18 mouse cellular contexts compared by ENCODE assay signal in the genomic region with DNA sequence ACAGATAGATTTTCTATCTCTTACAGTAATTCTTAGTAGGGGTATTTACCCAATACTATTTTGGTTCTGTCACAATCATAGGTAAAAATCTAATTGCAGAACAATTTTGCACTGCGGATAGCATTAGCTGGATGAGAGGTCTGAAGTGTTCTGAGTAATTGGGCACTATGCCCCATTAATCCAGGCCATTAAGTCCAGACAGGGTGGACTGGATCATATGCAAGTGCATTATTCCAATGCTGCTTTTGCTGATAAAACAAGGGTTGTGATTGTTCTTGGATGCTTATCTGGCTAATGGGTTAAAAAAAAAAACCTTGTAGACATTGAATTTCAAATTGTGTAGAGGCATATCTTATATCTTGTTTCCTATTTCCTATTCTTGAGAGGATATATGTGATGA.
"Had no signal": no experiment of that assay in that cellular context is flagged by ENCODE, and none has a peak within 500 bp of the region (broad histone marks: within the 10 kb centered on the region; RNA-seq: fewer than 3 reads in every experiment).

No protein-coding gene starts in this region.

- H3K4me2 ChIP-seq: lung, embryonic 14.5 days; midbrain, embryonic 12.5 days; midbrain, embryonic 15.5 days; neural tube, embryonic 13.5 days; neural tube, embryonic 15.5 days had no signal

- H3K36me3 ChIP-seq: midbrain, embryonic 10.5 days; midbrain, embryonic 12.5 days; midbrain, embryonic 15.5 days; neural tube, embryonic 13.5 days; neural tube, embryonic 15.5 days had no signal

- DNase-seq: lung, adult 18-20 months; lung, embryonic 14.5 days; lung, postnatal 10 days; lung, postnatal 4 days; retina, postnatal 1 day; right cerebral cortex, adult 18-20 months; right cerebral cortex, postnatal 25 days; right cerebral cortex, postnatal 4 days; spleen, adult 18-20 months; thymus, adult 18-20 months; thymus, postnatal 25 days; thymus, postnatal 4 days had no signal

- H3K4me3 ChIP-seq: midbrain, embryonic 10.5 days; midbrain, embryonic 12.5 days; midbrain, embryonic 15.5 days; myocyte; neural tube, embryonic 13.5 days; neural tube, embryonic 15.5 days had no signal

- H3K9me3 ChIP-seq: midbrain, embryonic 10.5 days; midbrain, embryonic 12.5 days; midbrain, embryonic 15.5 days; neural tube, embryonic 13.5 days; neural tube, embryonic 15.5 days had no signal

- H3K4me1 ChIP-seq: midbrain, embryonic 12.5 days; neural tube, embryonic 15.5 days had no signal

- H3K9ac ChIP-seq: lung, embryonic 14.5 days; midbrain, embryonic 12.5 days; midbrain, embryonic 15.5 days; neural tube, embryonic 13.5 days; neural tube, embryonic 15.5 days had no signal

- H3K27me3 ChIP-seq: midbrain, embryonic 12.5 days; midbrain, embryonic 15.5 days; neural tube, embryonic 13.5 days; neural tube, embryonic 15.5 days had no signal

- ATAC-seq: midbrain, embryonic 15.5 days had no signal

- H3K27ac ChIP-seq: midbrain, embryonic 10.5 days; midbrain, embryonic 12.5 days; midbrain, embryonic 15.5 days; neural tube, embryonic 13.5 days; neural tube, embryonic 15.5 days had no signal
